ENCODE assay signal across 16 mouse cellular contexts in genomic region chr17:62851268-62851667, GRCm38 (mm10). TPM values are rescaled to one million over a fixed set of nuclear protein-coding genes. Genes with fewer than 3 reads are reported as not detected.
DNase-seq lines count a peak whose midpoint lies in the region; ATAC-seq and TF ChIP-seq lines count a peak whose summit lies in the region.
"Had no signal": no experiment of that assay in that cellular context is flagged by ENCODE, and none has a peak within 500 bp of the region (broad histone marks: within the 10 kb centered on the region; RNA-seq: fewer than 3 reads in every experiment).

No protein-coding gene starts in this region.

- H3K27ac ChIP-seq in intestine, embryonic 15.5 days: no peak overlapping the region
- no peak overlapping the region for H3K27ac ChIP-seq in intestine, postnatal 0 days (ENCODE audit: low read depth, low read length)
- H3K27ac ChIP-seq in neural tube, embryonic 14.5 days (ENCODE audit: low read depth, low read length): no peak overlapping the region
- H3K27ac ChIP-seq in hindbrain, postnatal 0 days: no peak overlapping the region
- no peak overlapping the region for H3K27ac ChIP-seq in forebrain, embryonic 15.5 days (replicated peaks)
- H3K27ac ChIP-seq: embryonic facial prominence, embryonic 13.5 days; limb, embryonic 10.5 days; liver, embryonic 13.5 days had no signal

- H3K9me3 ChIP-seq in intestine, embryonic 15.5 days: no peaks in the 10 kb centered on the region
- H3K9me3 ChIP-seq in intestine, postnatal 0 days (ENCODE audit: control insufficient read depth): no peaks in the 10 kb centered on the region
- H3K9me3 ChIP-seq in neural tube, embryonic 14.5 days (ENCODE audit: control insufficient read depth, low read length): no peaks in the 10 kb centered on the region
- no peaks in the 10 kb centered on the region for H3K9me3 ChIP-seq in hindbrain, postnatal 0 days (ENCODE audit: low read length)
- H3K9me3 ChIP-seq in forebrain, embryonic 15.5 days: no peaks in the 10 kb centered on the region
- H3K9me3 ChIP-seq: embryonic facial prominence, embryonic 13.5 days; limb, embryonic 10.5 days; liver, embryonic 13.5 days had no signal

- H3K4me3 ChIP-seq in intestine, embryonic 15.5 days (replicated peaks): no peak overlapping the region
- H3K4me3 ChIP-seq in intestine, postnatal 0 days (ENCODE audit: low read depth, low read length): no peak overlapping the region
- H3K4me3 ChIP-seq in neural tube, embryonic 14.5 days (ENCODE audit: low read depth, low read length): no peak overlapping the region
- no peak overlapping the region for H3K4me3 ChIP-seq in hindbrain, postnatal 0 days (ENCODE audit: low read length)
- H3K4me3 ChIP-seq in forebrain, embryonic 15.5 days: no peak overlapping the region
- H3K4me3 ChIP-seq: embryonic facial prominence, embryonic 13.5 days; limb, embryonic 10.5 days; liver, embryonic 13.5 days; myocyte had no signal

- WGBS in intestine, embryonic 15.5 days: 33% methylated on average over 7 of the region's 7 CpGs
- WGBS in intestine, postnatal 0 days: 42% methylated on average over 7 of the region's 7 CpGs
- 28% methylated on average over 7 of the region's 7 CpGs for WGBS in neural tube, embryonic 14.5 days
- WGBS in hindbrain, postnatal 0 days: 41% methylated on average over 7 of the region's 7 CpGs
- 70% methylated on average over 7 of the region's 7 CpGs for WGBS in forebrain, embryonic 15.5 days

- H3K4me1 ChIP-seq in intestine, embryonic 15.5 days (replicated peaks): peaks cover 9% of the 10 kb centered on the region; the same call in 1 of the 2 replicates
- no peaks in the 10 kb centered on the region for H3K4me1 ChIP-seq in intestine, postnatal 0 days (replicated peaks; ENCODE audit: control insufficient read depth, insufficient read depth, low read length)
- H3K4me1 ChIP-seq in neural tube, embryonic 14.5 days (ENCODE audit: control insufficient read depth, insufficient read depth, low read length): peaks cover 10% of the 10 kb centered on the region
- peaks cover 6% of the 10 kb centered on the region for H3K4me1 ChIP-seq in hindbrain, postnatal 0 days (ENCODE audit: insufficient read depth, low read length)
- H3K4me1 ChIP-seq in forebrain, embryonic 15.5 days: peaks cover 11% of the 10 kb centered on the region
- H3K4me1 ChIP-seq: liver, embryonic 13.5 days had no signal

- H3K9ac ChIP-seq in intestine, embryonic 15.5 days: no peak overlapping the region
- no peak overlapping the region for H3K9ac ChIP-seq in intestine, postnatal 0 days (ENCODE audit: low read depth, low read length)
- no peak overlapping the region for H3K9ac ChIP-seq in neural tube, embryonic 14.5 days (replicated peaks; ENCODE audit: low read depth, low read length)
- no peak overlapping the region for H3K9ac ChIP-seq in hindbrain, postnatal 0 days (replicated peaks; ENCODE audit: low read length)
- H3K9ac ChIP-seq in forebrain, embryonic 15.5 days (replicated peaks): no peak overlapping the region
- H3K9ac ChIP-seq: embryonic facial prominence, embryonic 13.5 days; liver, embryonic 13.5 days had no signal

- no peak overlapping the region for H3K4me2 ChIP-seq in intestine, embryonic 15.5 days (replicated peaks)
- no peak overlapping the region for H3K4me2 ChIP-seq in intestine, postnatal 0 days (replicated peaks; ENCODE audit: low read depth)
- no peak overlapping the region for H3K4me2 ChIP-seq in neural tube, embryonic 14.5 days (ENCODE audit: low read depth, low read length)
- H3K4me2 ChIP-seq in hindbrain, postnatal 0 days (ENCODE audit: low read depth, low read length): no peak overlapping the region
- H3K4me2 ChIP-seq in forebrain, embryonic 15.5 days (replicated peaks): no peak overlapping the region
- H3K4me2 ChIP-seq: embryonic facial prominence, embryonic 13.5 days; liver, embryonic 13.5 days had no signal

- no peak for DNase-seq in neural tube, embryonic 10.5 days (ENCODE audit: extremely low spot score, low spot score)
- DNase-seq in hindbrain, postnatal 0 days (ENCODE audit: low spot score): no peak
- peak; percentile 60 for DNase-seq in retina, embryonic 14.5 days (ENCODE audit: low spot score)
- DNase-seq: cerebellum, postnatal 25 days; kidney, adult 9 months; liver, embryonic 13.5 days had no signal

- ATAC-seq in intestine, embryonic 15.5 days: peak; percentile 67; the same call in 1 of the 2 replicates
- no peak for ATAC-seq in intestine, postnatal 0 days
- ATAC-seq in neural tube, embryonic 14.5 days (ENCODE audit: low read depth): peak; percentile 45; the same call in 1 of the 2 replicates
- ATAC-seq in hindbrain, postnatal 0 days: 0 out of 2 replicates have a peak, but pooled peaks have one; percentile 43
- no peak for ATAC-seq in forebrain, embryonic 15.5 days (replicated peaks)
- ATAC-seq in inflammation-experienced regulatory T-cells, adult 6 months: no peak
- ATAC-seq: Patski had no signal

- H3K36me3 ChIP-seq in intestine, embryonic 15.5 days: no peaks in the 10 kb centered on the region
- no peaks in the 10 kb centered on the region for H3K36me3 ChIP-seq in intestine, postnatal 0 days (ENCODE audit: control insufficient read depth, insufficient read depth)
- no peaks in the 10 kb centered on the region for H3K36me3 ChIP-seq in neural tube, embryonic 14.5 days (ENCODE audit: control insufficient read depth, insufficient read depth, low read length)
- H3K36me3 ChIP-seq in hindbrain, postnatal 0 days (ENCODE audit: insufficient read depth, low read length): no peaks in the 10 kb centered on the region
- no peaks in the 10 kb centered on the region for H3K36me3 ChIP-seq in forebrain, embryonic 15.5 days
- H3K36me3 ChIP-seq: embryonic facial prominence, embryonic 13.5 days; limb, embryonic 10.5 days; liver, embryonic 13.5 days had no signal

- TF ChIP-seq CTCF in intestine, postnatal 0 days (IDR thresholded peaks at IDR 0.05; ENCODE audit: low read depth): no peak
- no peak for TF ChIP-seq CTCF in hindbrain, postnatal 0 days (IDR thresholded peaks at IDR 0.05; ENCODE audit: low read depth)

- H3K27me3 ChIP-seq in intestine, embryonic 15.5 days (replicated peaks): no peaks in the 10 kb centered on the region
- no peaks in the 10 kb centered on the region for H3K27me3 ChIP-seq in intestine, postnatal 0 days (replicated peaks; ENCODE audit: control insufficient read depth, insufficient read depth, low read length)
- H3K27me3 ChIP-seq in neural tube, embryonic 14.5 days (ENCODE audit: control insufficient read depth, insufficient read depth, low read length): no peaks in the 10 kb centered on the region
- no peaks in the 10 kb centered on the region for H3K27me3 ChIP-seq in hindbrain, postnatal 0 days (ENCODE audit: insufficient read depth, low read length)
- H3K27me3 ChIP-seq in forebrain, embryonic 15.5 days: peaks cover 4% of the 10 kb centered on the region; the same call in 1 of the 2 replicates
- H3K27me3 ChIP-seq: CH12.LX; embryonic facial prominence, embryonic 13.5 days; liver, embryonic 13.5 days; Patski had no signal

RNA-seq across cellular contexts. Expression of gene Efna5, which starts 29.8 kb away (rescaled TPM):
- 25.4 and 30.3 TPM in 2 replicates for polyA plus RNA-seq in intestine, embryonic 15.5 days (2015; fragmentation: Nextera tagmentation; extraction: Ambion mirVana)
- 8.6 and 10.5 TPM in 2 replicates for polyA plus RNA-seq in intestine, postnatal 0 days (2015; fragmentation: Nextera tagmentation; extraction: Ambion mirVana)
- polyA plus RNA-seq in neural tube, embryonic 14.5 days (2014; fragmentation: Nextera tagmentation; extraction: Ambion mirVana): 65.4 and 67.4 TPM in 2 replicates
- 5.3 and 5.4 TPM in 2 replicates for total RNA-seq in hindbrain, postnatal 0 days (2014; rRNA removed)
- polyA plus RNA-seq in hindbrain, postnatal 0 days (2015; fragmentation: Nextera tagmentation; extraction: Ambion mirVana): 38.8 and 40.2 TPM in 2 replicates
- 19.7 and 24.6 TPM in 2 replicates for polyA plus RNA-seq in forebrain, embryonic 15.5 days (2015; fragmentation: Nextera tagmentation; extraction: Ambion mirVana)
- polyA plus RNA-seq in inflammation-experienced regulatory T-cells, adult 6 months (2017; shearing (Covaris generic)): under 1 TPM in 2 of 3 experiments, not detected in 1; 0.13 TPM

Comparison
In these comparisons a context has a peak if more than half of its experiments do, and no peak if none do; other contexts are left out.
1. ATAC-seq: peak in intestine, embryonic 15.5 days (single experiment), neural tube, embryonic 14.5 days (single experiment) and hindbrain, postnatal 0 days (single experiment); none in intestine, postnatal 0 days (single experiment), forebrain, embryonic 15.5 days (single experiment) and inflammation-experienced regulatory T-cells, adult 6 months (single experiment).